Mouse (Mus musculus) inflammation-experienced regulatory T-cells (primary cell): ENCODE data around the gene Nrn1. TPM values are rescaled to one million over a fixed set of nuclear protein-coding genes. Genes with fewer than 3 reads are reported as not detected.

Experiments
- polyA plus RNA-seq, 2 experiments: library from polyadenylated mRNA; unstranded; fragments of 100-300 nt; shearing (Covaris generic); gene quantifications; one replicate each; pipeline ENCODE4 v1.2.1; 2017

The Nrn1 gene
- 10 to 100 TPM; 10.1 to 62.2 TPM for polyA plus RNA-seq

DNA sequence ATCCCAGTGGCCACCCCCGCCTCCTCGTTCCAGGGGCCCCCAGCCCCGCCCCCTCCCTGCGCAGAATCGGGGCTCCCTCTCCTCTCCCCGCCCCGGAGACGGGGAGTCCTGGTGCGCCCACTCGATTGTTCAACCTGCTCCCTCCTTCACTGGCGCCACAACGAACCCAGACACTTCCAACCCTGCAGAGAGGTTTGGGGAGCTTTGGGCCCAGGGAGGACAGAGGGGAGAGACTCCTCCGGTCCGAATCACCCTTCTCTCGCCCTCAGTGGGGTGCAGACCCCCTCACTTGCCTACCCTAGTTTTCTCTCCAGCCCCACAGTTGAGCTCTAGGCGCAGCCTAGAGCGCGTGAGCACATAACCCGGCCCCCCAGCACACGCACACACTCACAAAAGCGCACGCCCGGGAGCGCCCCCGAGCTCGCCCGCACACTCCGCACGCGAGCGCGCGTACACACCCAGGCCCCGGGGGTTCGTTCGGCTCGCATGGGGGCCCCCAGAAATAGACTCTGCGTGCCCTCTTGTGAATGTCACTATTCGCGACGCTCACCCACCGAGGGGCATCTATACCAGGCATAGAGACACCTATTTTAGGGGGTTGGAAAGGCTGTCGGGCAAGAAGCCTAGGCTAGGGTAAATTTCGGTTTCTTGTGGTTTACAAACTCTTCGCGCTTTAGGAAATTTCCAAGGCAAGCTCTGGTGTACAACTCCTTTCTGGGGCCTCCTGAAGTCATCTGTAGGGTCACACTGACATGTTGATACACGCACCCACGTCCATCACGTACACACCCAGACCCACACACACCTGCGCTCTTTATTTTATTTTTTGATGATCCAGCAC, at the start of gene Nrn1:
TSS of gene Nrn1 (minus strand) at position 401 of the 841 bp plus-strand sequence.

